Mouse (Mus musculus) embryonic facial prominence, embryonic 15.5 days (tissue): ENCODE measurements at regions not wholly inside any gene's neighbourhood (a gene's known extent, or its start where the extent isn't known, plus 50 kb on each side); places are given as distances from the start of the nearest gene placed in this dataset.

Experiments used
- ATAC-seq: fragments of 200-750 bp; cut with Nextera tagmentation; 2 replicates; pipeline ENCODE4 v1.8.0; 2017; ENCODE audit warnings: low read depth, moderate TSS enrichment; ENCODE audit not compliant: insufficient number of reproducible peaks, low FRiP score, low TSS enrichment
- H3K27ac ChIP-seq: fragments of 300-500 bp; sonication (generic); replicated peaks from 2 replicates; pipeline ENCODE4 v1.5.1; 2015; ENCODE audit warnings: mild to moderate bottlenecking, inconsistent platforms
- H3K27me3 ChIP-seq: fragments of 300-500 bp; sonication (generic); 2 replicates; pipeline ENCODE4 v1.6.1; 2015; ENCODE audit warnings: inconsistent platforms
- H3K36me3 ChIP-seq: fragments of 300-500 bp; sonication (generic); 2 replicates; pipeline ENCODE4 v1.6.1; 2015; ENCODE audit warnings: mild to moderate bottlenecking, inconsistent platforms
- H3K4me1 ChIP-seq: fragments of 300-500 bp; sonication (generic); 2 replicates; pipeline ENCODE4 v1.6.1; 2015; ENCODE audit warnings: inconsistent platforms
- H3K4me2 ChIP-seq: fragments of 300-500 bp; sonication (generic); replicated peaks from 2 replicates; pipeline ENCODE4 v1.6.1; 2015; ENCODE audit warnings: mild to moderate bottlenecking, inconsistent platforms
- H3K4me3 ChIP-seq: fragments of 300-500 bp; sonication (generic); replicated peaks from 2 replicates; pipeline ENCODE4 v1.5.1; 2015; ENCODE audit warnings: mild to moderate bottlenecking, inconsistent platforms
- H3K9ac ChIP-seq: fragments of 300-500 bp; sonication (generic); 2 replicates; pipeline ENCODE4 v1.6.1; 2015; ENCODE audit warnings: inconsistent platforms
- H3K9me3 ChIP-seq: fragments of 300-500 bp; sonication (generic); replicated peaks from 2 replicates; pipeline ENCODE4 v1.6.1; 2016; ENCODE audit warnings: inconsistent platforms
- WGBS: fragments of 180-500 bp; shearing (Covaris S2); methylation state at CpG from one replicate; pipeline ENCODE4 v1.1.7; 2015; 5-methylcytosine and 5-hydroxymethylcytosine counted together

- peak; percentile 99 for ATAC-seq
- H3K27me3 ChIP-seq = no peaks in the 10 kb centered on the region
- peak overlapping the region; percentile 97 for H3K27ac ChIP-seq
- H3K4me1 ChIP-seq = peaks cover 18% of the 10 kb centered on the region
- no peaks in the 10 kb centered on the region for H3K9me3 ChIP-seq
- H3K4me2 ChIP-seq = peak overlapping the region; percentile 56
- H3K9ac ChIP-seq = peak overlapping the region; percentile 53
- no peaks in the 10 kb centered on the region for H3K36me3 ChIP-seq
- WGBS = under 1% methylated on average over 57 of the region's 58 CpGs
- H3K4me3 ChIP-seq = peak overlapping the region; percentile 69
These were observed 52.3 kb upstream of the Wnt7b start for GRCm38 (mm10) chr15:85634322-85635141.

DNA sequence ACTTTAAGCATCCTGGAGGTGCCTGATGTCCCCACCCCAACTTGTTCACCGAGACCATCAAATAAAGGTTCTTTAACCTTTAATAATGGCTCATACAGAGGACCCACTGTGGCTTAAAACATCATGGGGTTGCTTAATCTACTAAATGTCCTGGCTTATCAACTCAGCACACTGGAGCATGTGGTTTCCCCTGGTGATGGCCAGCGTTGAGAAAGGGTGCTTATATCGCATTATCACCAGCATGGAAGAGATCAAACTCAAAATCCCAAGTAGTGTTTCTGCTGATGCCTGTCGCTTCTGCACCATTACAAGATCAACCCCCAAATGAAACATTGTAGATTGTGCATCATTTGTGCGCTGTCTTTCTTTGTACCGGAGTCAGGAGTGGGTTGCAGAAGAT is 53.2 kb upstream of the Wnt7b start:
- no peak overlapping the region for H3K4me3 ChIP-seq
- H3K36me3 ChIP-seq = no peaks in the 10 kb centered on the region
- peak overlapping the region; percentile 97 for H3K27ac ChIP-seq
- H3K9ac ChIP-seq = no peak overlapping the region
- no peaks in the 10 kb centered on the region for H3K9me3 ChIP-seq
- ATAC-seq = no peak
- peak overlapping the region; percentile 56 for H3K4me2 ChIP-seq
- H3K4me1 ChIP-seq = peaks cover 15% of the 10 kb centered on the region
- H3K27me3 ChIP-seq = no peaks in the 10 kb centered on the region
- 95% methylated on average over 6 of the region's 6 CpGs for WGBS

- H3K9me3 ChIP-seq = no peaks in the 10 kb centered on the region
- H3K27ac ChIP-seq = no peak overlapping the region
- 77% methylated on average over 2 of the region's 2 CpGs for WGBS
- no peak overlapping the region for H3K4me3 ChIP-seq
- no peaks in the 10 kb centered on the region for H3K36me3 ChIP-seq
- no peak for ATAC-seq
- H3K27me3 ChIP-seq = no peaks in the 10 kb centered on the region
- peaks cover 3% of the 10 kb centered on the region; the same call in 1 of the 2 replicates for H3K4me1 ChIP-seq
- H3K9ac ChIP-seq = no peak overlapping the region
- H3K4me2 ChIP-seq = no peak overlapping the region
These were observed 57.3 kb upstream of the Wnt7b start for GRCm38 (mm10) chr15:85639566-85639965.

GRCm38 (mm10) chr15:85641120-85642080 is 59.1 kb upstream of the Wnt7b start:
- Histone ChIP-seq H3K4me1 (peaks cover 16% of the 10 kb centered on the region), H3K36me3 (no peaks in the 10 kb centered on the region), H3K4me3 (no peak overlapping the region), H3K9me3 (no peaks in the 10 kb centered on the region), H3K27ac (no peak overlapping the region), H3K9ac (no peak overlapping the region), H3K27me3 (no peaks in the 10 kb centered on the region), H3K4me2 (no peak overlapping the region)
- ATAC-seq = no peak
- 57% methylated on average over 15 of the region's 15 CpGs for WGBS

DNA sequence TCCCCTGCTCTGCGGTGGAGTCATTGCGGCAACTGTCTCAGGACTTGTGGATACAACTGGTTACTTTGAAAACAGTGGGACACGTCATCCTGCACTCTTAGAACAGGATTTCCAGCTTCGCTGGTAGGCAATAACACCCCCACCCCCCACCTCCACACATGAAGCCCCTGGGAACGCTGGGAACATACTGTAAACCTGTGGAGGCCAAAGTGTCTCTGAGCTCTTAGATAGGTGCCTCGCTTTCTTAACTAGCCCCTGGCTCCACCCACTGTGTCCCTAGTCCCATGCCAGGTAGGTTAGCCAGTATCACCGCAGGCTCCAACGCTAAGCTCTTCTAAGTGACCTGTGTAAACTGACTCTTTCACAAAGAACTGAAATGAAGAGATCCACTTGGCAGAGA is 63.1 kb upstream of the Wnt7b start:
- Histone ChIP-seq H3K9ac (peak overlapping the region; percentile 70; the same call in 1 of the 2 replicates), H3K4me1 (peaks cover 43% of the 10 kb centered on the region), H3K27me3 (no peaks in the 10 kb centered on the region), H3K27ac (peak overlapping the region; percentile 88), H3K4me3 (peak overlapping the region; percentile 55), H3K36me3 (no peaks in the 10 kb centered on the region), H3K4me2 (peak overlapping the region; percentile 79), H3K9me3 (no peaks in the 10 kb centered on the region)
- no peak for ATAC-seq
- 50% methylated on average over 8 of the region's 8 CpGs for WGBS

GRCm38 (mm10) chr15:85645971-85646638 is 63.8 kb upstream of the Wnt7b start:
- Histone ChIP-seq H3K4me1 (peaks cover 43% of the 10 kb centered on the region), H3K27ac (peak overlapping the region; percentile 88), H3K27me3 (no peaks in the 10 kb centered on the region), H3K9me3 (no peaks in the 10 kb centered on the region), H3K4me3 (peak overlapping the region; percentile 55), H3K36me3 (no peaks in the 10 kb centered on the region), H3K9ac (peak overlapping the region; percentile 70), H3K4me2 (peak overlapping the region; percentile 79)
- WGBS = 1% methylated on average over 33 of the region's 33 CpGs
- peak; percentile 61; the same call in 1 of the 2 replicates for ATAC-seq

- Histone ChIP-seq H3K4me1 (peaks cover 49% of the 10 kb centered on the region), H3K4me3 (peak overlapping the region; percentile 55), H3K9me3 (no peaks in the 10 kb centered on the region), H3K27ac (peak overlapping the region; percentile 88), H3K36me3 (no peaks in the 10 kb centered on the region), H3K9ac (peak overlapping the region; percentile 70), H3K27me3 (no peaks in the 10 kb centered on the region), H3K4me2 (peak overlapping the region; percentile 79)
- ATAC-seq = no peak
- WGBS = 27% methylated on average over 10 of the region's 10 CpGs
These were observed 64.5 kb upstream of the Wnt7b start for GRCm38 (mm10) chr15:85646639-85647277.

GRCm38 (mm10) chr15:85647593-85647992 is 65.3 kb upstream of the Wnt7b start:
- Histone ChIP-seq H3K9me3 (no peaks in the 10 kb centered on the region), H3K27me3 (no peaks in the 10 kb centered on the region), H3K4me2 (0 out of 2 replicates have a peak overlapping the region, but pooled peaks have one; percentile 79), H3K27ac (no peak overlapping the region), H3K4me3 (no peak overlapping the region), H3K36me3 (no peaks in the 10 kb centered on the region), H3K9ac (no peak overlapping the region), H3K4me1 (peaks cover 55% of the 10 kb centered on the region)
- 49% methylated on average over 6 of the region's 6 CpGs for WGBS
- no peak for ATAC-seq

GRCm38 (mm10) chr15:85650241-85650640 is 68.0 kb upstream of the Wnt7b start:
- Histone ChIP-seq H3K27ac (no peak overlapping the region), H3K4me3 (no peak overlapping the region), H3K27me3 (no peaks in the 10 kb centered on the region), H3K4me1 (peaks cover 76% of the 10 kb centered on the region), H3K4me2 (no peak overlapping the region), H3K36me3 (no peaks in the 10 kb centered on the region), H3K9ac (no peak overlapping the region), H3K9me3 (no peaks in the 10 kb centered on the region)
- ATAC-seq = no peak
- WGBS = 84% methylated on average over 5 of the region's 5 CpGs

GRCm38 (mm10) chr15:85651718-85652420 is 69.6 kb upstream of the Wnt7b start:
- ATAC-seq = no peak
- no peak overlapping the region for H3K4me2 ChIP-seq
- H3K27me3 ChIP-seq = no peaks in the 10 kb centered on the region
- 84% methylated on average over 9 of the region's 9 CpGs for WGBS
- no peaks in the 10 kb centered on the region for H3K36me3 ChIP-seq
- no peaks in the 10 kb centered on the region for H3K9me3 ChIP-seq
- no peak overlapping the region for H3K4me3 ChIP-seq
- no peak overlapping the region for H3K9ac ChIP-seq
- H3K4me1 ChIP-seq = peaks cover 72% of the 10 kb centered on the region
- H3K27ac ChIP-seq = peak overlapping the region; percentile 99
